Mouse (Mus musculus): ENCODE data around the gene Gp1ba.

- TF ChIP-seq RAD21 (IDR thresholded peaks at IDR 0.05; ENCODE audit: low read depth, low read length) (no peak), TCF12 (IDR thresholded peaks at IDR 0.05; ENCODE audit: low read depth, low read length) (no peak), CTCF (conservative IDR thresholded peaks at IDR 0.05 in 1 of 2, IDR thresholded peaks at IDR 0.05 in 1 of 2; ENCODE audit: low read depth in 2 of 2, low read length in 2 of 2) (no peak), ETS1 (conservative IDR thresholded peaks at IDR 0.05; ENCODE audit: low read depth, low read length) (no peak), CHD2 (IDR thresholded peaks at IDR 0.05; ENCODE audit: low read length) (no peak), EP300 (IDR thresholded peaks at IDR 0.05; ENCODE audit: low read length) (no peak)
Observed at GRCm38 (mm10) chr11:70635601-70636000, 3.3 kb upstream of the Gp1ba start.

Data from CH12.LX (cell line).